Mouse (Mus musculus) left cerebral cortex, postnatal 14 days (tissue): Measurements from ENCODE around the gene Pip4k2a. TPM values are rescaled to one million over a fixed set of nuclear protein-coding genes. Genes with fewer than 3 reads are reported as not detected.

Experiments used
- DNase-seq, 2 experiments: peaks; one replicate each; pipeline ENCODE4 v3.0.0; 2021 to 2022; ENCODE audit warnings: low spot score in 2 of 2, mixed read lengths in 1 of 2
- intact Hi-C: fragments of 180-260 bp; cut with DNase I; formaldehyde crosslinking; loops from one replicate; pipeline ENCODE4 v1.15.1; 2025
- total RNA-seq, 2 experiments: library from RNA; stranded (reverse); gene quantifications; 2 replicates each; pipeline ENCODE4 v1.2.3; 2021

Gene Pip4k2a
- total RNA-seq, 2 experiments from 2014 or later: 40.9 to 41.0 TPM

DNA sequence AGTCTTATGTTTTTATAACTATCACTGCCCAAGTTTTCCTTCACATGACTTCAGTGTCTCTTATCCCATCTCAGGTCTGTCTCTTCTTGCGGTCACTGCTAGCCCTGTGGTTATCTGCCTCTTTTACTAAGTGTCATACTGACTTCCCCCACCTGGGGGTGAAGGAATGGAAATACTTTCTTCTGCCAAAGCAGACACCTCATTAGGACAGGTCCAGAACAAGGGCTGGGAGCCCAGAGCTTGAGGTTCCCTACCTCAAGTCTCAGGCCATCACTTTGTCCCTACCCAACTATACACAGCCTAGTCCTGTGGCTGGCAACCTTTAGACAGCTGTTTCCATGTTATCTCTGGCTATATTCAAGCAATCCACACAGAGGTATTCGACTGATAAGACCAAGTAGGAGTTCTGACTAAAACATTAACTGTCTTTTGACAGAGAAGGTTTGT, 62.3 kb downstream of the Pip4k2a start:
- DNase-seq: no peak

DNA sequence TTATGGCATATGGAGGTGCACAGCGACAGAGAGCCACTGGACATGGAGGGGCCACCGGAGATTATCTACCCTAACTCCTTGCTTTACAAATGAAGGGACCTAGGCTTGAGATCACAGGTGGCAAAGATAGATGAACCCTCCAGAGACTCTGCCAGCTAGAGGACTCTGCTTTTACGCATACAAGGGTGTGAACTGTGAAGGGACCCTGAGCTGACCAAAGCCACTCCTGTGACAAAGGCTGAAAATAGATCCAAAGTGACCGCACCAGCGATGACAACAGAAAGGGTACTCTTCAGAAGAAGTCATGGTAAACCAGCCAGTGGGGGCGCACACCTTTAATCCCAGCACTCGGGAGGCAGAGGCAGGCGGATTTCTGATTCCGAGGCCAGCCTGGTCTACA, 63.8 kb downstream of the Pip4k2a start:
- intact Hi-C loops: no loop called here

More for the DNA sequence above, 62.3 kb downstream of the Pip4k2a start:
- intact Hi-C loops: no loop called here

DNA sequence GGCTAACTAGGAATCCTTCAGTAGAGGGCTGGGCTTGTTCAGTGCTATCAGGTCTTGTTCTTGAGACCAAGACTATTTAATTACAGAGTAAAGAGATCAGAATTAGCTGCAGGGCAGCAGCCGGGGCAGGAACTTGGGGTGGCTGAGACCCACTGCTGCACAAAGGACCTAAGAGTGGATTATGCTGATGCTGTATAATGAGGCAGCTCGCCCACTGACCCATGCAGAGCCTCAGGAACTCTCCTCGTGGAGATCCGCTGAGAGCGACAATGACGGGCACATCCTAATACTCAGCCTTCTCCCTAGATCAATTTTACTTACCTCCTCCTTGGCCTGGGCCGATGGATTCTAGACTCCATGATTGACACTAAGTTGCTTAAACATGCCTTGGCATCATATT, 64.5 kb downstream of the Pip4k2a start:
- DNase-seq: no peak

More for the DNA sequence above, 63.8 kb downstream of the Pip4k2a start:
- no peak for DNase-seq

DNA sequence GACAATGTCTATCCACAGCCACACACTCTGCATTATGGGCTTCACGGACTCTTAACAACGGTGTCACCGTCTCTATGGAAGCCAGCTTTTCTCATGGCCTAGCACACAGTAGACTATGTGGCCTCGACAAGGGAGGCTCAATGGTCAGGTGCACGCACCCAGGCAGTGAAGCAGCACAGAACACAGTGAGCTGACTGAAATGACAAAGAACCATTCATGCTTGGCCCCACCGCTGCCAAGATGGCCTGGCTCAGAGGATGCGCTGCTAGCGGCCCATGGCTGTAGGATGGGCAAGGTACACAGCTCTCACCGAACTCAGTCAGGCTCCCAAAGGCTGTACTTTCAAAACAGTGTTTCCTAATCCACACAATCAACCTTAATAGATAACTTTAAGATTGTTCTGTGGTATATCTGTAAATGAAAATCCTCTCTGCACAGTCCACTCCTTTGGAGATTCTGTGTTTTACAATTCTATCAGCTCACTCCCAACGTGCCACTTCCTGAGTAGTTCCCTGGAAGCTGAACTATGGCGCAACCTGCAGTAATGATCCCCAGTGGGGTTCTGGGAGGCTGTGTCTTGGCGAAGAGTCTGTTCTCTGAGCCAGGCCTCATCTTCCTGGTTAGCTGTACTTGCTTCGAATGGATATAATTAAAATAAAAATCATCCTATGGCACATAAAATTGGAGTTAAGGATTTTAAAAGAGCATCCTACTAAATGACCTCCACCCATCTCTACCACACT, 67.4 kb downstream of the Pip4k2a start:
- DNase-seq: no peak
- intact Hi-C loops: no loop called here

More for the DNA sequence above, 64.5 kb downstream of the Pip4k2a start:
- intact Hi-C loops: no loop called here

DNA sequence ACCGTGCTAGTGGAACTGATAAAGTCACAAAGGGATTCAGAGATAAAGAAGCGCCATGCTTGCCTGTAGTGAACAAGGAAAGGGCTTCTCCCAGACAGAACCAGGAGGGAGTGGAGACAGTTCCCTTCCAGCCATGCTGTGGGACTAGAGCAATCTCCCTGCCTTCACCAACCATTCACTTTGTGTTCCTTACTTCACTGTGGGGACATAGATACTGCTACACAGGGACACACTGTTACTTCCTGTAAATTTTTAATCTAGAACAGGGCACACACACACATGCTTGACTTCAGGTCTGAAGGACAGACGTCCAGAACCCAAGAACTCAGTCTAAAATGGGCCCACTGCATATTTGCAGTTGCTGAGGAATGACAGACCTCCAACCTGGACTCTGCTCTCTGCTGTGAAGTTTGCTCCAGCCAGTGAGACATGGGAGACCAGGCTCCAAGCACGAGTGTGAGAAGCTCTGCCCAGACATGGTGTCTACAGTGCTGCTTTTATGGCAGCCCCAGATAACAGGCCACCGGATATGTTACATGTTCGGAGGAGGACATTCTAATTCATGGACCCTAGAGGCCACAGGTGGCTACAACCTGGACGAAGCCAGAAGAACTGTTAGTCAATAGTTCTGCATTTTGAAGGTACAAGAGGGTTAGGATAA, 69.2 kb downstream of the Pip4k2a start:
- intact Hi-C loops: no loop called here
- no peak for DNase-seq

DNA sequence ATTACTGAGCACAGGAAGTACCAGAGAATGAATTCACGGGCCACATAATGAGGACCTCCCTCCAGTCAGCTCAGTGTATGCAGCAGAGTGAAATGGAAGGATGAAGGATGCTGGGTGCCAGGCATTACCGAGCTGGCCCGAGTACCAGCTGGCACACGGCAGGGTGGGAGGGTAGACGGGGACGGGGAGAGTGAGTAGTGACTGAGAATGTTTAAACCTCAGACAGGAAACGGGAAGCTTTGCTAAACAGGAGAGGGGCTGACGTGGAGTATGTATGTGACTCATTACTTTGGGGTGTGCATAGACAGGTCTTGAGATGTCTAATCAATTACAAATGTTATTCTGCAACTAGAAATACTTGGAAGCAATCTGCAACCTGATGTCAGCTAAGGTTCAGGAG, 69.7 kb downstream of the Pip4k2a start:
- no peak for DNase-seq
- intact Hi-C loops: no loop called here

DNA sequence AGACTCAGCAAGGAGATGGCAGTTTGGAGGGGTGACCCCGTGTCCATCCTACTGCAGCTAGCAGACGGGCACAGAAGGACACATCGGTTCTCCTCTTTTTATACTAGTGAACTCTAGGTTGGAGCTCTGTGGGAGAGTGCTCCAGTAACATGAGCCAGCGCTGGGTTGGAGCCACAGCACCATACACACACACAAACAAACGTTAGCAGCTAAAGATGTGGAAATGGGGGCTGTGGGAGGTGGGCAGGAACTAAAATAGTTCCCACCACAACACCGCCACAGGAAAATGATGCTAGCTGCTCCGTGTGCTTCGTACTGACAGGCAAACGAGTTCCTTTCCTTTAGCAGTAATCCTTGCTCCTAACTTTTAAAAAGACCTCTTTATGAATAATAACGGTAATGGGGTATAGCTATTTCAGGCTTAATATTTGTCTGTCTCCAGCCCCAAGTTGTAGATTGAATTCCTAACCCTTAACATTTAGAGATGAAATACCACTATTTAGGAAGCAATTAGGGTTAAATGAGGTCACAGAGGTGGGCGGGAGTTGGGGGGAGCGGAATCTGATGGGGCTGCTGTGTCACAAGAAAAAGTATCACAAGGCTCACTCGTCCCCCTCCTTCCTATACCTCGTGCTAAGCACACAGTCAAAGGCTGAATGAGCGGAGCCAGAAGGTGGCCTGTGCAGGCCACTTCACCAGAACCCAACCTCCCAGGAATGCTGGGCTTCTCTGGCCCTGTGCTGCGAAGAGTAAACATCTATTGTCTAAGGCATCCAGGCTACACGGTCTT, 73.9 kb downstream of the Pip4k2a start:
- intact Hi-C loops: no loop called here

DNA sequence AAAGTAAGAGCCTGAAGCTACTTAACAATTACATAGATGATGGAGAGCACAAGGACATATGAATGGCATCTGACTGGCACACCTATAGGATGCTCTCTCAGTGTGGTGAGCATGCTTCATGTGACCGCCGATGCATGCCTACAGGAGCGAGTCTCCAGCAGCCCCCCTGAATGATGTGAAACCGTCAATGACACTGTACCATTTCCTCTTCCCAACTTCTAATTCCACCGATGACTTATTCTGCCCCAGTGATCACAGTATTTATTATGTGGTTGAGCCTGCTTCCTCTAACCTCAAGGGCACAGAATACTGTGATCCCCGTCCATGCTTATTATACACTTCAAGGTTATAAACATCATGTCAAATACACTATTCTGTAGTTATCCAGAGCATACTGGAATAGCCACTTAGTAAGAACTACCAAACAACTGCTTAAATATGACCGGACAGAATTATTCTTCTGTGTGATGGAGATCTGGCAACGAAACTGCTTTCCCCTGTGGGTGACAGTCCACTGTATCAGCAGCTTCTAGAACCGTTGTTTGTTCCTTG, 74.8 kb downstream of the Pip4k2a start:
- intact Hi-C loops: no loop called here
- DNase-seq: no peak

More for the DNA sequence above, 73.9 kb downstream of the Pip4k2a start:
- no peak for DNase-seq

DNA sequence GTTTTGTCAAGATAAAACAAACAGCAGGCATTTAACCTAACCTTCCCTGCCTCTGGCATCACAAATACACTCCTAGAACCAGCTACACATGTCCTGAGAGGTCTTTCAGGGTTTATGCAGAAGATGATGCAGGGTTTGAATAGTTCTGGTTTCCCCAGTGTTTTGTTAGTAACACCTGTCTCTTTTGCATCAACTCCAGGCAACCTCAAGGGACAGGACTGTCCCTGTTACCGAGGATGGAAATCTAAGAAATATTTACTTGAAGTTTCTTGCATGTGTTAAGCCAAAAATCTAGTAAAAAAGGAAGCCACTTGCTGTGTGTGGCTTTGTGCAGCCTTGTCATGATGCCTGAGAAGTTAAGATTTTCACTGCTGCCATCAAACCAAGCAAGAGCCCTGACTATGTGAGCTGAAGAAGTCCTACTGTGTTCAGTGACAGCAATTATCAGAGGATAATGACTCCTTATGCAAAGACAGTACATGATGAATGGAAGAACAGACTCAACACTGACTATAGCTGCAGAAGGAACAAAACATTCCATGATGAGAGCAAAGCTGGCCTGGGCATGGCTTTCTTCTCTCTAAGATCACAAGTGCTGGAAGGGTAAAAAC, 76.3 kb downstream of the Pip4k2a start:
- intact Hi-C loops: no loop called here
- no peak for DNase-seq

DNA sequence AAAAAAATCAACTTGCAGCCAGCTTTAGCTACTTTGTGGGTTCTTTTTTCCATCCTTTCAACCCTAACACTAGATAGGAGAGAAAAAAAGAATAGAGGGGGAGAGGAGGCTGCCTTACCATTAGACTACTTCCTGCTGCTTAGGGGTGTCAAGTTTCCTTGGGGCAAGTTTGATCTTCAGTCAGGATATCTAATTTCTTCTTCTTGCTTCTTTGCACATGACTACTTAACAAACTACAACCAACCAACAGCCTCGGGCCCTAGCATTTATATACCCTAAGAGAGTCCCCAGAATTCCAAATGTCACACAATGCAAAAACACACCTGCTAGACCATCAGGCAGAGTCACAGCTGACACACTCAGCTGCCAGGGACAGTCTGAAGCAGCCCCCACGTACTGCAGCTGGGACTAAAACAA, 77.5 kb downstream of the Pip4k2a start:
- no peak for DNase-seq
- intact Hi-C loops: no loop called here

DNA sequence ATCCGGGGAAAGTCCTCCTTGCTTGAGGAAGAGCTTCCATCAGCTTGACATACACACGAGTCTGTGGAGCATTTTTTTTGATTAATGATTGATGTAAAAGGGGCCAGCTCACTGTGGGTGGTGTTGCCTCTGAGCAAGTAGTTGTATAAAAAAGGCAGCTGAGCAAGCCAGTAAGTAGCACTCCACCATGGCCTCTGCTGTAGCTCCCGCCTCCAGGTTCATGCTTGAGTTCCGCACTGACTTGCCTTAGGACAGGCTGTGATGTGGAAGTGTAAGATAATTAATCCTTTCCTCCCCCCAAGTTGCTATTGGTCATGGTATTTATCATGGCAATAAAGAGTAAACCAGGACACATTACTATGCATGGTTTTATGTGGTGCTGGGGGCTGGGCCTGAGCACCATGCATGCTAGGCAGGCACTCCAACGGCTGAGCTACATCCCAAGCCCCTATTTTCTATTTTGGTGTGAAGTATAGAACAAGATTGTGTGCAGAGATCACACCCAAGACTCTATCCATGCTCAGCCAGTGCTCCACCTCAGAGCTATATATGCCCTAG, 78.0 kb downstream of the Pip4k2a start:
- DNase-seq: no peak
- intact Hi-C loops: no loop called here

DNA sequence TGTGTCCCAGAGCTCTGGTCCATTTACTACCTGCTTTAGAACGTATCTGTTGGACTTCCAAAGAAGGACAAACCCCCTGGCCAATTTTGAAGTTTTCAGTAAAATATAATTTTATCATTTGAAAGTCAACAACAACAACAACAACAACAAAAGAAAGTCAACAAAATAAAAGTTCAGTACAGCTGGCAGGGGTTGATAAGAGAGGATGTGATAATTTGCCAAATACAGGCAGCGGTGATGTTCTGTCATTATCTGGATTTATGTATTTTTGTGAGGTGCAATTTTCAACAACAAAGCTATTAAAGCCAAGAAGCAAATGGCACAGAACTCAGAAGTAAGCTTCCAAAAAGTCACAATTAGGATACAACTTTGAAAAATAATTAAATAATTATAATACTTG, 80.1 kb downstream of the Pip4k2a start:
- DNase-seq: no peak

DNA sequence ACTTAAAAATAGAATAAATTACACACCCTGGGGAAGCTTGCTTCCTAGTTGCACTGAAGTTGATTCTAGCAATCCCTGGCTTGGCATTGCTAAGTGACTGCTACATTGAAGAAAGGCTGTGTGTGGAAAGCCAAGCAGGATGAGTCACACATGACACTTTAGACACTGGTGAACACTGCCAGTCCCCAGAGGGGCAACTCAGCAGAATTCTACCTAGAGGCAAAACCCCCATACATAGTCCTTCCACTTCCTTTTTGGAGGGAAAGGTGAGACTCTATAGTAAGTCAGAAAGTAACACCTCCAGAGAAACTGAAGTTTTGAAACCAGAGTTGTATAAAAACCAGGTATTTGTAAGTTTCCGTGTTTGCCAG, 80.6 kb downstream of the Pip4k2a start:
- intact Hi-C loops: no loop called here
- DNase-seq: no peak

More for the DNA sequence above, 80.1 kb downstream of the Pip4k2a start:
- intact Hi-C loops: no loop called here

DNA sequence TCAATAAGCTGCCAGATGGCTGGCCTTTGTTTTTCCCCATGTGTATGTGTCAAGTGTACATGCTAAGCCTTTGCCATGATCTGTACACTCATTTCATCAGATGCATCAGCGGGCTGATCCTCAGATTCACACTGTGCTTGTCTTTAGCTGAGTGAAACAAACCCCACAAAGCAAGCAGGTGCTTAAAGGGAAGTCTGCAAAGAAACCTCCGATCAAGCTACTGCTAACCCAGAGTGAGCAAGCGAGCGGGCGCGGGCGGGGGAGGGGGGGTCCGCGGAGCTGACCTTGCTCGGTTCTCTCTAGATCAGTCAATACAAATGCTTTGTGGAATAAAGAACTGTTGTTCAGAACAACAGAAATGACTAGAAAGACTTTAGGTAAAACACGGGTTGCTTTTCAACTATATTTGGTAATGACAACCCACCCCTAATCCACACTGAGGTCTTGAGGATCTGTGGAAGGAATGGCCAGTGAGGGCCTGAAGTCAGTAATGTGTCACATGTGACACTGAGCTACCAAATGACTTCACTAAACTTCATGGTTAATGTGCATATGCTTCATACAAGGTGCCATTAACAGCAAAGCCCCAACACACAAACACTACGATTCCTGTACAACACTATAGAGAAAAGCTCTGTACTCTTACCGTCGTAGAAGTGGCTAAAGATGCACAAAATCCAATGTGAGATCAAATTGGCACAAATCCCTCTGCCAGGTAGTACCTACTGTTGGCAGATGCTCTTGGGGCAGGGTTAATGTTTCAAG, 81.1 kb downstream of the Pip4k2a start:
- no peak for DNase-seq
- intact Hi-C loops: no loop called here

DNA sequence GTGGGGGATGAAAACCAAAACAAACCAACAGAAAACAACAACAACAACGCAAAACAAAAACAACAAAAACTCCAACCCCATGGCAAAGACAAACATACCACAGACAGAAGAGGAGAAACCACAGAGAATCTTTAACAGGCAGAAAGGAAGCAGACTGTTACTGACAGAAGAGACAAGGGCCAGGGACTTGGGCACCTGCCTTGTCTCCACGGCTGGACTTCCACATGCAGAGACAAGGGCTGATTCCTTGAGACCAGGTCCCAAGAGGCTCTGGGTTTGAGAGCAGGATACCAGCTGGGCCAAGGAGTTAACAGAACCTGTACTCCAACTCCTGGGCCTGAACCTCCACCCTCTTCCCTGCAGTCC, 81.9 kb downstream of the Pip4k2a start:
- intact Hi-C loops: no loop called here
- no peak for DNase-seq

DNA sequence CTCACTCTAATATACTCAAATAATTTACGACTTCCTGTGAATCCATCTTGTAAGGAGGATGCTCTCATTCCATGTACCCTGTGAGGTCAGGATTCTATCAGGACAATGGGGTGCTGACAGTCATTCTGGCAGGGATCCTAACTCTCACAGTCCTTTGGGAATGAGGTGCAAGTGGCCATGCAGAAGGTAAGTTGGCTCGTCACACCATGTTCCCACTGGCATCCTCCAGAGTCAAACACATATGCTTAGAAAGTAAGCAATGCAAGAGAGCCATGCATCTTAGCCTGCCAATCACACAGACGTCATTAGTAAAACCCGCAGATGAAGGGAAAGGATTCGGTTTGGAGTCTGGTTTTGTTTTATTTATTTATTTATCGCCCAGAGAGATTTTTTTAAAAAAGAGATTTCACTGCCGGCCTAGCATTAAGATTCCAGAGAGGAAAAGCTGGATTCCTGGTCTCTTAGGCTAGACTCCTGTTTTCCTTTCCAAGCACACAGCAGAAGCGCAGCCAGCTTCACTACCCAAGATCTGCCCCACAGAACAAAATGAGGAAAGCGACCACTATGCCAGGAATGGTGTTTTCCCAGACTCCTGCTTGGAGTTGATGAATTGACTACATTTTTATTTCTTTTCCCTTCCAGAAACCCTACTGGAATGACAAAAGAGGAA, 82.4 kb downstream of the Pip4k2a start:
- DNase-seq: no peak
- intact Hi-C loops: no loop called here

DNA sequence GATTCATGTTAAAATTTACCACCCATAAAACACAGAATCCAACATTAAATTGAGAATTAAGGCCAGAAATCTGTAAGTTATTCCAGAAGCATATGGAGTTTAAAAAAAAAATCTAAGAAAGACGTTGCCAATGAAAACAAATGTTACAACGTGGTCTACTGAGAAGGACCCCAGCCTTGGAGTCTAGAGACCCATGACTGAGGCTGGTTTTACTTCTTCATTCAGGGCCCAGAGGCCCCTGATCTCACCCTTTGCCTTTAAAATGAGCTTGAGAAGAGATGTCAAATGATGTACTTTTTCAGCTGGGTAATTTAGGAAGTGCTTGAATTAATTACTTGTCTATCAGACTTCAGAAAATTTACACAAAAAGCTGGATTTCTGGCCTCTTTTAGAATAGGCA, 83.2 kb downstream of the Pip4k2a start:
- intact Hi-C loops: no loop called here
- no peak for DNase-seq

DNA sequence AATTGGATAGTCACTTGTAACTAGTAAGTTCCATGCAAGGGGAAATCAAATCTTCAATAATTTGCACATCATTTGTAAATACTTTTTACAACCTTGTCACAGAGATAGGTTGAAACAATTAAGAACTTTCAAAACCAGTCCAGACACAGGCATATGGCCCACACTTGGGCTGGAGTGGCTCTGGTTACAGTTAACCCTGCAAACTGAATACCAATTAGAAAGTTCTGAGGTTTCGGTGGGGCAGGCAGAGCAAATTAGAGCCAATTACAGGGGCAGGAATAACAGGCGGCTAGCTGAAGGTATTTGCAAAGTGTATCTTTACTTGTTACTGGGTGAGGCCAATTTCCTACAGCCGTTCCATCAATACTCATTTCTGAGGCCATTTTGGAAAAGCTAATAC, 84.3 kb downstream of the Pip4k2a start:
- intact Hi-C loops: no loop called here

More for the DNA sequence above, 84.3 kb downstream of the Pip4k2a start:
- no peak for DNase-seq
